Mouse (Mus musculus) hindbrain, embryonic 12.5 days (tissue): ENCODE data around the gene Ciart. TPM values are rescaled to one million over a fixed set of nuclear protein-coding genes. Genes with fewer than 3 reads are reported as not detected.
"Not testable (repeated sequence)": the region's sequence is repeated elsewhere in the genome, so short reads cannot be mapped to it uniquely, and the experiment has no call there.

Experiments
- ATAC-seq: fragments of 200-750 bp; cut with Nextera tagmentation; 2 replicates; pipeline ENCODE4 v1.8.0; 2017; ENCODE audit warnings: moderate TSS enrichment; ENCODE audit not compliant: low FRiP score
- H3K27ac ChIP-seq: fragments of 300-500 bp; sonication (generic); 2 replicates; pipeline ENCODE4 v1.5.1; 2016; ENCODE audit warnings: mild to moderate bottlenecking
- H3K27me3 ChIP-seq: fragments of 300-500 bp; sonication (generic); 2 replicates; pipeline ENCODE4 v1.6.1; 2016; ENCODE audit warnings: mild to moderate bottlenecking
- H3K36me3 ChIP-seq: fragments of 300-500 bp; sonication (generic); 2 replicates; pipeline ENCODE4 v1.6.1; 2016; ENCODE audit warnings: mild to moderate bottlenecking
- H3K4me1 ChIP-seq: fragments of 300-500 bp; sonication (generic); 2 replicates; pipeline ENCODE4 v1.6.1; 2016
- H3K4me2 ChIP-seq: fragments of 300-500 bp; sonication (generic); replicated peaks from 2 replicates; pipeline ENCODE4 v1.6.1; 2016; ENCODE audit warnings: mild to moderate bottlenecking
- H3K4me3 ChIP-seq: fragments of 300-500 bp; sonication (generic); 2 replicates; pipeline ENCODE4 v1.5.1; 2016; ENCODE audit warnings: mild to moderate bottlenecking
- H3K9ac ChIP-seq: fragments of 300-500 bp; sonication (generic); 2 replicates; pipeline ENCODE4 v1.6.1; 2016; ENCODE audit warnings: mild to moderate bottlenecking, moderate library complexity
- H3K9me3 ChIP-seq: fragments of 300-500 bp; sonication (generic); replicated peaks from 2 replicates; pipeline ENCODE4 v1.6.1; 2016; ENCODE audit warnings: mild to moderate bottlenecking
- WGBS: fragments of 180-500 bp; shearing (Covaris S2); methylation state at CpG from one replicate; pipeline ENCODE4 v1.1.7; 2016; 5-methylcytosine and 5-hydroxymethylcytosine counted together
- polyA plus RNA-seq: library from polyadenylated mRNA; unstranded; fragments of >200 nt; fragmentation: Nextera tagmentation; extraction: Ambion mirVana; gene quantifications from 2 replicates; pipeline ENCODE4 v1.2.1, GENCODE M21; 2016

Gene Ciart
- polyA plus RNA-seq, 1 experiment from 2014 or later, result 7.7 TPM

- not testable (repeated sequence) for H3K4me3 ChIP-seq, ATAC-seq, H3K9ac ChIP-seq, H3K27me3 ChIP-seq, H3K9me3 ChIP-seq, H3K36me3 ChIP-seq, H3K27ac ChIP-seq
- WGBS, result 82% methylated on average over 7 of the region's 7 CpGs
- Histone ChIP-seq H3K4me2 (0 out of 2 replicates have a peak overlapping the region, but pooled peaks have one; percentile 17), H3K4me1 (peaks cover 28% of the 10 kb centered on the region)
Observed at GRCm38 (mm10) chr3:95895501-95895900, 13.4 kb upstream of the Ciart start.

GRCm38 (mm10) chr3:95894317-95895160 lies 12.5 kb upstream of the Ciart start:
- 17% methylated on average over 16 of the region's 16 CpGs for WGBS
- peak overlapping the region; percentile 80 for H3K9ac ChIP-seq
- H3K4me1 ChIP-seq, result peaks cover 28% of the 10 kb centered on the region
- peaks cover 5% of the 10 kb centered on the region; the same call in 1 of the 2 replicates for H3K27me3 ChIP-seq
- peak overlapping the region; percentile 60; the same call in 1 of the 2 replicates for H3K27ac ChIP-seq
- peak overlapping the region; percentile 85 for H3K4me2 ChIP-seq
- no peaks in the 10 kb centered on the region for H3K9me3 ChIP-seq
- peak; percentile 3; the same call in 1 of the 2 replicates for ATAC-seq
- peaks cover 6% of the 10 kb centered on the region for H3K36me3 ChIP-seq
- peak overlapping the region; percentile 70 for H3K4me3 ChIP-seq

- Histone ChIP-seq H3K9ac (peak within 1 kb of the TSS; percentile 80), H3K4me3 (peak within 1 kb of the TSS; percentile 70), H3K27ac (peak within 1 kb of the TSS; percentile 60), H3K4me1 (peaks cover 28% of the 10 kb centered on the region), H3K4me2 (peak within 1 kb of the TSS; percentile 85)
- H3K36me3 ChIP-seq, H3K27me3 ChIP-seq, H3K9me3 ChIP-seq: not testable (repeated sequence)
- WGBS, result under 1% methylated on average over 29 of the region's 43 CpGs
- ATAC-seq, result peak; percentile 97
Observed at GRCm38 (mm10) chr3:95893606-95894316, 11.7 kb upstream of the Ciart start, which contains the start of gene Aph1a. Gene Aph1a (plus strand): TSS chr3:95893969.

GRCm38 (mm10) chr3:95893126-95893525 lies 11.1 kb upstream of the Ciart start:
- H3K4me3 ChIP-seq, result peak overlapping the region; percentile 70
- 33% methylated on average over 7 of the region's 7 CpGs for WGBS
- H3K9me3 ChIP-seq, result no peaks in the 10 kb centered on the region
- peak overlapping the region; percentile 57 for H3K4me2 ChIP-seq
- H3K4me1 ChIP-seq, result peaks cover 28% of the 10 kb centered on the region
- H3K27ac ChIP-seq, result peak overlapping the region; percentile 57
- H3K36me3 ChIP-seq, result peaks cover 3% of the 10 kb centered on the region
- H3K9ac ChIP-seq, result peak overlapping the region; percentile 48
- ATAC-seq, result peak; percentile 7; the same call in 1 of the 2 replicates
- H3K27me3 ChIP-seq, result peaks cover 5% of the 10 kb centered on the region; the same call in 1 of the 2 replicates

GRCm38 (mm10) chr3:95892066-95893052 lies 10.3 kb upstream of the Ciart start:
- Histone ChIP-seq H3K27me3 (peaks cover 5% of the 10 kb centered on the region; the same call in 1 of the 2 replicates), H3K4me2 (peak overlapping the region; percentile 57), H3K4me1 (peaks cover 28% of the 10 kb centered on the region), H3K27ac (peak overlapping the region; percentile 18; the same call in 1 of the 2 replicates), H3K36me3 (no peaks in the 10 kb centered on the region; the same call in 1 of the 2 replicates), H3K4me3 (0 out of 2 replicates have a peak overlapping the region, but pooled peaks have one; percentile 3), H3K9me3 (no peaks in the 10 kb centered on the region), H3K9ac (peak overlapping the region; percentile 35; the same call in 1 of the 2 replicates)
- 33% methylated on average over 11 of the region's 11 CpGs for WGBS
- no peak for ATAC-seq

GRCm38 (mm10) chr3:95891211-95892065 lies 9.4 kb upstream of the Ciart start, which contains the start of gene BC028528:
Gene BC028528 (minus strand): TSS chr3:95892005.
- peak within 1 kb of the TSS; percentile 57 for H3K4me2 ChIP-seq
- H3K27ac ChIP-seq, result peak within 1 kb of the TSS; percentile 19; the same call in 1 of the 2 replicates
- no peaks in the 10 kb centered on the region for H3K9me3 ChIP-seq
- peaks cover 5% of the 10 kb centered on the region; the same call in 1 of the 2 replicates for H3K27me3 ChIP-seq
- no peaks in the 10 kb centered on the region; the same call in 1 of the 2 replicates for H3K36me3 ChIP-seq
- peak within 1 kb of the TSS; percentile 35; the same call in 1 of the 2 replicates for H3K9ac ChIP-seq
- 25% methylated on average over 12 of the region's 12 CpGs for WGBS
- 0 out of 2 replicates have a peak within 1 kb of the TSS, but pooled peaks have one; percentile 3 for H3K4me3 ChIP-seq
- ATAC-seq, result no peak
- H3K4me1 ChIP-seq, result peaks cover 28% of the 10 kb centered on the region

- Histone ChIP-seq H3K9me3 (no peaks in the 10 kb centered on the region), H3K27ac (no peak overlapping the region), H3K4me2 (no peak overlapping the region), H3K9ac (no peak overlapping the region), H3K27me3 (peaks cover 5% of the 10 kb centered on the region; the same call in 1 of the 2 replicates), H3K4me1 (peaks cover 19% of the 10 kb centered on the region), H3K4me3 (no peak overlapping the region), H3K36me3 (no peaks in the 10 kb centered on the region)
- WGBS, result 69% methylated on average over 3 of the region's 3 CpGs
- ATAC-seq, result no peak
Observed at GRCm38 (mm10) chr3:95889664-95890063, 7.6 kb upstream of the Ciart start.

- 82% methylated on average over 4 of the region's 4 CpGs for WGBS
- Histone ChIP-seq H3K36me3 (no peaks in the 10 kb centered on the region), H3K4me2 (no peak overlapping the region), H3K27ac (no peak overlapping the region), H3K4me3 (no peak overlapping the region), H3K27me3 (peaks cover 5% of the 10 kb centered on the region; the same call in 1 of the 2 replicates), H3K9ac (no peak overlapping the region), H3K4me1 (peaks cover 17% of the 10 kb centered on the region), H3K9me3 (no peaks in the 10 kb centered on the region)
- no peak for ATAC-seq
Observed at GRCm38 (mm10) chr3:95887596-95887995, 5.5 kb upstream of the Ciart start.

- H3K4me3 ChIP-seq, result no peak overlapping the region
- no peak for ATAC-seq
- H3K4me1 ChIP-seq, result peaks cover 14% of the 10 kb centered on the region
- WGBS, result 86% methylated on average over 5 of the region's 5 CpGs
- no peak overlapping the region for H3K27ac ChIP-seq
- H3K9ac ChIP-seq, result no peak overlapping the region
- no peak overlapping the region for H3K4me2 ChIP-seq
- H3K9me3 ChIP-seq, result no peaks in the 10 kb centered on the region
- H3K27me3 ChIP-seq, result no peaks in the 10 kb centered on the region
- H3K36me3 ChIP-seq, result no peaks in the 10 kb centered on the region
Observed at GRCm38 (mm10) chr3:95884400-95884799, 2.3 kb upstream of the Ciart start.

- H3K4me1 ChIP-seq, result peaks cover 14% of the 10 kb centered on the region
- no peak for ATAC-seq
- no peak overlapping the region for H3K27ac ChIP-seq
- H3K9ac ChIP-seq, result peak overlapping the region; percentile 44; the same call in 1 of the 2 replicates
- H3K4me2 ChIP-seq, result peak overlapping the region; percentile 95
- H3K9me3 ChIP-seq, result no peaks in the 10 kb centered on the region
- H3K36me3 ChIP-seq, result no peaks in the 10 kb centered on the region
- H3K27me3 ChIP-seq, result no peaks in the 10 kb centered on the region
- whole genome bisulfite sequencing, result 3% methylated on average over 24 of the region's 24 CpGs
- H3K4me3 ChIP-seq, result peak overlapping the region; percentile 57
Observed at GRCm38 (mm10) chr3:95882816-95883425, 870 bp upstream of the Ciart start.
